Mouse (Mus musculus): ENCODE measurements around the gene Dop1a. TPM values are rescaled to one million over a fixed set of nuclear protein-coding genes. Genes with fewer than 3 reads are reported as not detected.

The Dop1a gene
- polyA plus RNA-seq, 1 experiment: 26.9 TPM

GRCm38 (mm10) chr9:86449581-86449980 is 17.4 kb upstream of the Dop1a start:
- no peak overlapping the region for H3K27ac ChIP-seq (ENCODE audit: insufficient read depth, low read depth, low read length)
- H3K4me1 ChIP-seq (ENCODE audit: control insufficient read depth, insufficient read depth, low read length): 0 out of 2 replicates have a peak, but pooled peaks cover 2% of the 10 kb centered on the region
- H3K4me3 ChIP-seq (ENCODE audit: insufficient read depth, low read length): no peak overlapping the region
- TF ChIP-seq POLR2A (IDR thresholded peaks at IDR 0.05; ENCODE audit: borderline replicate concordance, low read depth, low read length): no peak
- peak; percentile 97 for TF ChIP-seq CTCF (IDR thresholded peaks at IDR 0.05; ENCODE audit: low read depth, low read length)

- no peak overlapping the region for H3K4me3 ChIP-seq (ENCODE audit: insufficient read depth, low read length)
- no peak overlapping the region for H3K27ac ChIP-seq (ENCODE audit: insufficient read depth, low read depth, low read length)
- TF ChIP-seq CTCF (IDR thresholded peaks at IDR 0.05; ENCODE audit: low read depth, low read length): no peak
- no peak for TF ChIP-seq POLR2A (IDR thresholded peaks at IDR 0.05; ENCODE audit: borderline replicate concordance, low read depth, low read length)
- H3K4me1 ChIP-seq (ENCODE audit: control insufficient read depth, insufficient read depth, low read length): 0 out of 2 replicates have a peak, but pooled peaks cover 2% of the 10 kb centered on the region
Measured at GRCm38 (mm10) chr9:86451094-86451493, 15.9 kb upstream of the Dop1a start.

DNA sequence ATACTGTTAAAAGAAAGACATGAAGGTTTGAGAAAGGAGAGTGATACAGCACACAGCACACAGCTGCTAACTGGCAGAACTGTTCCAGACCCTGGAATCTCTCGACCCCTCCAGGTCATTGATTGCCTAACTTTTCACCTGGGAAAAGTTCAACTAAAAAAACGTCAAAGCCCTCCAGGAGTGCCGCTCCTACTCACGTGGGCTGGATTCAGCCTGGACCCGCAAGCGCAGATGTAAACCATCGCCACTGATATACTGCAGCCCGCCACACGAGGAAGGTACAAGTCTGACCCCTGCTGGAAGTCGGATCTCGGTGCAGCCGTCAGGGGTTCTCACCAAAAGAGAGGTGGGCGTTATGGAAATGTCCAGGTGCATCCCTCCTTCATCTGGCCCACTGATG is 15.3 kb upstream of the Dop1a start:
- H3K4me3 ChIP-seq (ENCODE audit: insufficient read depth, low read length): no peak overlapping the region
- no peak for TF ChIP-seq POLR2A (IDR thresholded peaks at IDR 0.05; ENCODE audit: borderline replicate concordance, low read depth, low read length)
- peak; percentile 46 for TF ChIP-seq CTCF (IDR thresholded peaks at IDR 0.05; ENCODE audit: low read depth, low read length)

DNA sequence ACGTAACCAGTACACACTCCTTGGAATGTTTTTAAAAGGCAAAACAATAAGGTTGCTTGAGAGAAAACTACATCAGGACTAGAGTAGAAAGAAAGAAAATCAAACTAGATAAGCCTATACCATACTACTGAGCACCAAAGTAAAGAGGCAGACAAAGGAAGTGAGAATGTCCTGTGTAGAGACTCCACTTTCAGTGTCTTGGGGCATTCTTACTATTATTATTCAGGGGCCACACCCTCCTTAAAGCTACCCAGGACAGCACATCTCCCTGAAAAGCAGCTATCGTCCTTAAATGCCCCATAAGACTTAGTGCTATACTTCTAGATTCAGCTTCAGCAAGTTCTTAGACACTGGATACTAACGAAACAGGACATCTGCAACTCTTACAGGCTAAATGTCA is 13.3 kb upstream of the Dop1a start:
- no peak overlapping the region for H3K27ac ChIP-seq (ENCODE audit: insufficient read depth, low read depth, low read length)
- TF ChIP-seq CTCF (IDR thresholded peaks at IDR 0.05; ENCODE audit: low read depth, low read length) (no peak), POLR2A (IDR thresholded peaks at IDR 0.05; ENCODE audit: borderline replicate concordance, low read depth, low read length) (no peak)
- H3K4me1 ChIP-seq (ENCODE audit: control insufficient read depth, insufficient read depth, low read length): no peaks in the 10 kb centered on the region
- H3K4me3 ChIP-seq (ENCODE audit: insufficient read depth, low read length): no peak overlapping the region

More for the DNA sequence above, 15.3 kb upstream of the Dop1a start:
- Histone ChIP-seq H3K27ac (ENCODE audit: insufficient read depth, low read depth, low read length) (no peak overlapping the region), H3K4me1 (ENCODE audit: control insufficient read depth, insufficient read depth, low read length) (0 out of 2 replicates have a peak, but pooled peaks cover 2% of the 10 kb centered on the region)

DNA sequence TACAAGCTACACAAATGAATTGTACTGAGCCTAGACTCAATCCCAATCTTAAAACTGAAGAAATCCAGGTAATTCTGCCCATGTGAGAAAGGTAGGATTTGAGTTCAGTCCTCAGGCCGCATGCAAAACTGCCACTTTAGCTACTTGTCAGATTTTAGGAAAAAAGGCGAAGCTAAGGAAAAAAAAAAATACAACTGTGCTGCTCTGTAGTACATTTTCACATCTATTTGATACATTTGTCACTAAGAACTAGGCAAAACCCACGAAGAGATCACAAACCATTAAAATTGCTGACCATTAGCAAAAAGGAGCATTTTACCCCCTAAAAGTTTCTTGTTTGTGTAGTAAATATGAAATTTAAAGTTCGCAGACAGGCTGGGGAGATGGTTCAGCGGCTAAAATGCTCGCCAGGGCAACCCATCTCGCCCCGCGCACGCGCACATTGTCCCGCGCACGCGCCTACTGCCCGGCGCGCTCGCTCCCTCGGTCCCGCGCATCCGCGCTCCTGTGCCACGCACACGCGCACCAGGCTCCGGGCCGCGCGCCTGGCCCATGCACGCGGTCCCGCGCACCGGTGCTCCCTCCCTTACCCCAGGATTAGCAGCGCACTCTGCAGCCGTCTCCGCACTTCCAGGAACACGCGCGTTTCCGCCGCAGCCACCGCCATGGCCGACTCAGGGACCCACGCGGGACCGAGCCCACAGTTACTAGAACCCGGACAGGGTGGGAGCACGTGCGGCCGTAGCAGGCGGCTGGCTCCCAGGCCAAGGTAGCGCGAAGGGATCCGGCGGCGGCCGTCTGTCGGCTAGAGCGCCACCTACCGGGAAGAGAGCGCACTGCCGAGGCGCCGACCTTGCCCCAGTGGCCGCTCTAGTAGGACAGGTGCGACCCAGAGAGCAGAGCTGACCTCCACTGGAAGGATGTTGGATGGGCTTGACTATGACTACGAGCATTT is 2.5 kb upstream of the Dop1a start, which contains the start of gene Ube2cbp:
Ube2cbp (minus strand) TSS at position 800 of the 955 bp plus-strand sequence.
- Histone ChIP-seq H3K4me1 (ENCODE audit: control insufficient read depth, insufficient read depth, low read length) (peaks cover 7% of the 10 kb centered on the region), H3K27ac (ENCODE audit: insufficient read depth, low read depth, low read length) (0 out of 2 replicates have a peak within 1 kb of the TSS, but pooled peaks have one; percentile 11), H3K4me3 (ENCODE audit: insufficient read depth, low read length) (peak within 1 kb of the TSS; percentile 97)
- peak; percentile 79 for TF ChIP-seq CTCF (IDR thresholded peaks at IDR 0.05; ENCODE audit: low read depth, low read length)
- no peak for TF ChIP-seq POLR2A (IDR thresholded peaks at IDR 0.05; ENCODE audit: borderline replicate concordance, low read depth, low read length)

- H3K4me3 ChIP-seq (ENCODE audit: insufficient read depth, low read length): no peak overlapping the region
Measured at GRCm38 (mm10) chr9:86475956-86476355, 9.0 kb downstream of the Dop1a start.

GRCm38 (mm10) chr9:86476763-86477162 is 9.8 kb downstream of the Dop1a start:
- no peak overlapping the region for H3K4me3 ChIP-seq (ENCODE audit: insufficient read depth, low read length)
- H3K27ac ChIP-seq (ENCODE audit: insufficient read depth, low read depth, low read length): no peak overlapping the region
- peaks cover 22% of the 10 kb centered on the region for H3K4me1 ChIP-seq (ENCODE audit: control insufficient read depth, insufficient read depth, low read length)
- no peak for TF ChIP-seq POLR2A (IDR thresholded peaks at IDR 0.05; ENCODE audit: borderline replicate concordance, low read depth, low read length)
- no peak for TF ChIP-seq CTCF (IDR thresholded peaks at IDR 0.05; ENCODE audit: low read depth, low read length)

More at GRCm38 (mm10) chr9:86475956-86476355, 9.0 kb downstream of the Dop1a start:
- Histone ChIP-seq H3K27ac (ENCODE audit: insufficient read depth, low read depth, low read length) (no peak overlapping the region), H3K4me1 (ENCODE audit: control insufficient read depth, insufficient read depth, low read length) (peaks cover 22% of the 10 kb centered on the region)
- no peak for TF ChIP-seq POLR2A (IDR thresholded peaks at IDR 0.05; ENCODE audit: borderline replicate concordance, low read depth, low read length)
- TF ChIP-seq CTCF (IDR thresholded peaks at IDR 0.05; ENCODE audit: low read depth, low read length): no peak

GRCm38 (mm10) chr9:86478414-86479093 is 11.6 kb downstream of the Dop1a start:
- peak overlapping the region; percentile 79 for H3K27ac ChIP-seq (ENCODE audit: insufficient read depth, low read depth, low read length)
- TF ChIP-seq CTCF (IDR thresholded peaks at IDR 0.05; ENCODE audit: low read depth, low read length) (no peak), POLR2A (IDR thresholded peaks at IDR 0.05; ENCODE audit: borderline replicate concordance, low read depth, low read length) (no peak)
- peaks cover 25% of the 10 kb centered on the region for H3K4me1 ChIP-seq (ENCODE audit: control insufficient read depth, insufficient read depth, low read length)
- peak overlapping the region; percentile 46 for H3K4me3 ChIP-seq (ENCODE audit: insufficient read depth, low read length)

- TF ChIP-seq CTCF (IDR thresholded peaks at IDR 0.05; ENCODE audit: low read depth, low read length) (no peak), POLR2A (IDR thresholded peaks at IDR 0.05; ENCODE audit: borderline replicate concordance, low read depth, low read length) (no peak)
- H3K4me3 ChIP-seq (ENCODE audit: insufficient read depth, low read length): no peak overlapping the region
- H3K27ac ChIP-seq (ENCODE audit: insufficient read depth, low read depth, low read length): no peak overlapping the region
- H3K4me1 ChIP-seq (ENCODE audit: control insufficient read depth, insufficient read depth, low read length): peaks cover 19% of the 10 kb centered on the region
Measured at GRCm38 (mm10) chr9:86482236-86482635, 15.3 kb downstream of the Dop1a start.
